Mouse (Mus musculus): ENCODE results near the gene Sec16a.

Sec16a gene

DNA sequence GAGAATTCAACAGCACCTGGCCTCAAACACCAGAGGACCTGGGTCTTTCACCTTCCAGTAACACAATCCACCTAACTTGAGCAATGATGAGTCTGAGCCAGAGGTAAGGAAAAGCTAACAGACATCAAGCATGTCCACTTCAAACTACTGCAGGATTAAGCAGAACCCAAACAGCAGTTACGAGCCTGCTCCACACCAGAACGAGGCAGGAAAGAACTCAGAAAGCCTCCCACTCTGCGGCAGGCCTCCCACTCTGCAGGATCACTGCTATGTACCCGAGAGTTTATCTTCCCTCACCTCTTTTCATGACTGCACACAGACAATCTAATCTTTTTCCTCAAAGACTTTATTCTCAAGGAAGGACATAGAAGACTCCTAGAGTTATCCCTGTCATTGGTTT, 7.8 kb downstream of the Sec16a start:
- DNase-seq = no peak

DNA sequence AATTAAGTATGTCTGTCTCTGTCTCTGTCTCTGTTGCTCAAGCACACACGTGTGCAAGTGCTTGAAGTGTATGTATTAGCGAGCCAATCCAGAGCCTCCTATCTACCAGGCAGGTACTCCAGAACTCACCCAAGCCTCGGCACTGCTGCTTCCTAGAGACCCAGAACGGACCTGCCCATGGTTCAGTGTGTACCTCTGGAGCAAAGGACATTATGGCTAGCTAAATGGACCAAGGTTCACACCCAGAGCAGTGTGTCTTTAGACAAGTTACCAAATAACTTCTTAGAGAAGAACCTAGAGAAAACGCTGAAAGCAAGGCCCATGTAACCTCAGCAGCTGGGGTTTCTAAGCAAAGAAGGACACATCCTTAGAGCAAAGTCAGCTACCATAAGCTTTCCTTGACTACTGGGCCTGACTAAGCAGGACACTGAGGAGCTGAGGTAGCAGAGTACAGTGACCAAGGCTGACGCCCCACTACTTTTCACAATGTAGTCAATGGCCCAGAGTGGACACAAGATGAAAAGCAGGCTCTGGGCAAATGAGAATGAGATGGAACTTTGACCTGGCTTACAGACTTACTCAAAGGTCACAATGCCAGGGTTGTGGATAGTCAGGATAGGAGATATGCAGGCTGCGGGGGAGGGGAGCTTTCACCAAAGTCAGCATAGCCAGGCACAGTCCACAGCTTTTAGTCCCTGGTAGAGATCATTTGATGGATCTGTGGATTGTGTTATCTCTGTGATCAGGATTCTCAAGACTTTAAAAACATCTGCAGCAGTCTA, 10.0 kb downstream of the Sec16a start:
- DNase-seq = no peak

DNA sequence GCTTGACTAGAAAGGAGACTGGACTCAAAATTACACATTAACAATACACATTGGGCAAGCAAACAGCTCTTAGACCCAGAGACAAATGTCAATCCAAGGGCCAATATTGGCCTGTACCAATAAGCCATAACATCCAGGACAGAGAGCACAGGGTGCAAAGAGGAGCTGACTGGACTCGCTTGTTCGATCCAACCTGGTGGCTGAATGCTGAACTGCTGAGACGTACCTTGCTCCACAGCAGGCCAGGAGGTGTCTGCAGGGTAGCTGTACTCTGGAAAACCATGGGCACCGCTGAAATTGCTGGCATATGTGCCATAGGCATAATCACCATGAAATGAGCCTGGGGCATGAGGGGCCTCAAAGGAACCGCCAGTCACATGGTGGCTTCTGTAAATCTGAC, 15.2 kb downstream of the Sec16a start:
- no peak for DNase-seq

- DNase-seq = no peak
Observed at GRCm38 (mm10) chr2:26424541-26424940, 20.5 kb downstream of the Sec16a start.

DNA sequence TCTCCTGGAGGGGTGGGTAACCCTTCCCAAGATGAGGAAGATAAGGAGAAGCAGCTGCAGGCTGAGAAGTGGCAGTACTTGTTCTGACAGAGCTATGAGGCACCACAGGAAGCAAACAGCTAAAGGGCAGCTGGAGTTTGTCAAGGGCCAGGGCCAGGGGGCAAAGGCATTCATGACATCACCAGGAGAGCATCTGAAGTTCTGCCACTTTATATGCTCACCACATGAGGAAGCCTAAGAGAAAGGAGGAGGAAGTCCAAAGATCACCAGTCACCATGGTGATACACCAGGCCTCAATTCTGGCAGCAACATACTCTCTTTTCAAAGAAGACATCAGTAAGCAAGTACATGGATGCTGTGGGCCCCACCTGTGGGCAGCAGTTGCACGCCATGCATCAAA, 21.9 kb downstream of the Sec16a start:
- no peak for DNase-seq

- no peak for DNase-seq
Observed at GRCm38 (mm10) chr2:26421969-26422368, 23.0 kb downstream of the Sec16a start.

DNA sequence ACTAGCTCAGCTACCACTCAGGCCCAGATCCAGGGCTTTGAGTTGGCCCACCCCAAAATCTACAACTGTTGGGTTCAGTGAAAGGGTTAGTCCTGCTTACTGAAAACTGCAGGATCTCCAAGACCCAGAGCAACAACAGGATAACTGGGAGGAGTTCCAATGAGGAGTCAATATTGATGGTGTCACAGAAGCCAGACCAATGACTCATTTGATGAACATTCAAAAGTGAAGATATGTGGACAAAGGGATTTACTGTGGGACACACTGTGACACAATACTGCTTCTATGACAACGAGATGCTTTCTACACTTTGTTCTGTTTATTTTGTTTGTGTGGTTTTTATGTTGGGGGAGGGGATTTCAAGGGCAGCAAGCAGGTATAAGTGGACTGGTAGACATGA, 26.9 kb downstream of the Sec16a start:
- no peak for DNase-seq

DNA sequence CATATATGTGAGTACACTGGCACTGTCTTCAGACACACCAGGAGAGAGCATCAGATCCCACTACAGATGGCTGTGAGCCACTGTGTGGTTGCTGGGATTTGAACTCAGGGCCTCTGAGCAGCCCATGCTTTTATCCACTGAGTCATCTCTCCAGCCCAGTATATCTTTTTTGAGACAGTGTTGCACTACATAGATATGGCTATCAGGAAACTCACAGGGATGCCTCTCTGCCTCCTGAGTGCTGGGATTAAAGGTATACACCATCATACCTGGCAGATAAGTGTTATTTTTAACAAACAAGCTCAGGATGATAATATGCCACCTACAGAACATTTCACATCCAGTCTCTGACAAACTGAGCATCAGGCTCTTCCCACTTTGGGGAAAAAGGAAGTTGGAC, 27.9 kb downstream of the Sec16a start:
- DNase-seq = no peak

GRCm38 (mm10) chr2:26410931-26411411, 34.0 kb downstream of the Sec16a start:
- DNase-seq = peak; percentile 55

GRCm38 (mm10) chr2:26410091-26410490, 34.9 kb downstream of the Sec16a start:
- DNase-seq = peak; percentile 65

DNA sequence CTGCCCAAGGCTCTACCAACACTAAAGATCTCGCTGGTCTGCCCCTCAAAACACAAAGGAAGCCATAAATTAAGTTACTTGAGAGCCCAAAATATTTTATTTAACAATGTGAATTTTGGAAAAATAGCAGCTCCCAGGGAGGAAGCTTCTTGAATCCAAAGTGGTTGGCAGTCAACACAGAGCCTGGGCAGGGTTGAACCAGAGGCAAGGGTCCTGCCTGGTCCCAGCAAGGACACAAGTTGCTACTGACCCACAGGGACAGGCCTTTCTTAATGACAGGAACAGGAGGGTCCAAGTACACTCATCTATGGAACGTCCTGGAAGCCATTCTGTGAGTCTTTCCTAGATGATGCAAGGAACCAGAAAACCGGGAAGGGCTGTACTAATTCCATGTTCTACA, 35.7 kb downstream of the Sec16a start:
- DNase-seq = no peak

DNA sequence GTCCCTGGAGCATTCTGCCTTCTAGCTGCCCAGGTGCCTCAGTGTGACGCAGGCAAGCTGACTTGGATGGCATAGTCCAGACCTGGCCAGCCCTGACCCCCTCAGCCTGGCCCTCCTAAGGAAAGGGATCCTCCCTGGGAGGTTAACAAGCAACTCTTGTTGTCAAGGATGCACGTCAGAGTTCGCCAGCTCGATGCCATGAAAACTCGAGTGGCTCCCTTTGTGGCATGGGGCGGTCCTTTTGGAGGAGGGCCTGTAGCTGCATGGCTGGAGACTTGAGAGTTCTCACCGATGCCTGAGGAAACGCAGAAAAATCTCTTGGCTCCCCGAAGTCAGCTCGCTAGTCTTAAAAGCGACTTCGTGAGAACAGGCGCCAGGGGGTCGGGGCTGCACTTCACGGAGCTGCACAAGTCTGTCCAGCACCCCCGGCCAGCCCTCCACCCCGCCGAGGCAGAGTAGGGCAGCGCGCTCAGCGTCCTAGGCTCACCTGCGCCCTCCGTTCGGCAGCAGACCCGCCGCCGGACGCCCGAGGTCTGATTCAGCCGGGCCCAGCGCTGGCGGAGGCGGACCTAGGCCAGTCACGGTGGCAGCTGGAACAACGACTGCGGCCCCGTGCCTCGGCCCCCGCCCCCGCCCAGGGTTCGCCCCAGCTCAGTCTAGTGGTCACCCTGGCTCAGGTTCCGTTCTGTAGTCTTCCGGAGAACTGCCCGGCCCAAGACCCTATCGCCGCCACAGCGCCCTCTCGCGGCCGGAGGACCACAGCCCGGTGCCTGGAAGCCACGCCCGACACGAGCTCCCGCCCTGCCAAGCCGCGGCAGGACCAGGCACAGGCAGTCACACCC, 36.3 kb downstream of the Sec16a start, which contains the start of gene Inpp5e:
Inpp5e (minus strand) TSS at position 689 of the 842 bp plus-strand sequence.
- peak; percentile 96 for DNase-seq

- DNase-seq = no peak
Observed at GRCm38 (mm10) chr2:26403306-26403705, 41.7 kb downstream of the Sec16a start.

- DNase-seq = peak; percentile 74
Observed at GRCm38 (mm10) chr2:26402265-26402664, 42.8 kb downstream of the Sec16a start.

GRCm38 (mm10) chr2:26401023-26401422, 44.0 kb downstream of the Sec16a start:
- DNase-seq = no peak

DNA sequence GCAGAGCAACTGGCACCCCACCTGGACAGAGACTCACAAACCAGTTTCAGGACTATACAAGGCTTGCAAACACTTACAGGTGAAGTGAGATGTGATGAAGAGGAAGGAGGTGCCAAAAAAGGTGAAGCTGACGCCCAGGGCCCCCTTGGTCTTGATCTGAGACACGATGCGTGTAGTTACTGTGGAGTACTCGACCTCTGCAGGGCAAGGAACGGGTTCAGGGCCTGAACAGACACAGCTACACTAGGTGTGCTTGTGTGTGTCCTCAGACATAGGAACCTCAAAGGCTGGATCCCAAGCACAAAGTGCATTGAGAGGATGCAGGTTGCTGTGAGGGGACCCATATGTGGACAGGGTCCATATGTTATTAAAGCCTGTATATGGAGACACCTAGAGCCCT, 44.7 kb downstream of the Sec16a start:
- DNase-seq = no peak

- no peak for DNase-seq
Observed at GRCm38 (mm10) chr2:26399647-26400046, 45.4 kb downstream of the Sec16a start.

DNA sequence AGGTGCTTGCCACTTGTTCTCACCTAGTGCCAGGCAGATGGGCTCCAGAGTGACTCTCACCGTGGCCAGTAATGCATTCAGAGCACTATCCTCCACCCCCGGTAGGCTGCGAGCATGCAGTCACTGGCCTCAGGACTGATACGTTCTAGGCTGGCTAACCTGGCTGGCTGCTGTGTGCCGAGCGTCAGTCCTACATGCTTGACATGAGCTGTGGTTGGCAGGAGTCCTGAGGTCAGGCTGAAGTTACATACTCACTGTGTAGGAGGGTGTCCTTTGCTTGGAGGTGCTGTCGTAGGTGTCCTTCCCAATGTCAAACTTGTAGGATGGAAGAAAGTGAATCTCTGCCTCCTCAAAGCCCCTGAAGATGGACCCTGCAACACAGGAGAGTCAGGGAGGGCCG, 46.0 kb downstream of the Sec16a start:
- no peak for DNase-seq

GRCm38 (mm10) chr2:26391617-26392016, 53.4 kb downstream of the Sec16a start:
- no peak for DNase-seq

DNA sequence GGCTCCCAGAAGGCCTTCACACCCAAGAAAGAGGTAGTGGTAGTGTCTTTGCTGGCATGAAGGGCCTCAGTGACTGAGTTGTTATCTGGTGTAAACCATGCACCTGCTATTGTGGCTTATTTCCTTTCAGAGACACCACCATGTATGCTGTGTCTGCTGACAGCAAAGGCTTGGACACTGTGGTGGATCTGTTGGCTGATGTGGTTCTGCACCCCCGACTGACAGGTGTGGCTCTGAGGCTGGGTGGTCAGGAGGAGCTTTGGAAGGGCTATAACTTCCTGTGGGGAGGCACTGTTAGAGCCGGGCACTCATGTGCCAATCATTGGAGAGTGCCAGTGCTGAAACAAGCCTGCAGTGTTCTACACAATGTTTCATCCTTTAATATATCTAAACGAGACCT, 54.1 kb downstream of the Sec16a start:
- no peak for DNase-seq

DNA sequence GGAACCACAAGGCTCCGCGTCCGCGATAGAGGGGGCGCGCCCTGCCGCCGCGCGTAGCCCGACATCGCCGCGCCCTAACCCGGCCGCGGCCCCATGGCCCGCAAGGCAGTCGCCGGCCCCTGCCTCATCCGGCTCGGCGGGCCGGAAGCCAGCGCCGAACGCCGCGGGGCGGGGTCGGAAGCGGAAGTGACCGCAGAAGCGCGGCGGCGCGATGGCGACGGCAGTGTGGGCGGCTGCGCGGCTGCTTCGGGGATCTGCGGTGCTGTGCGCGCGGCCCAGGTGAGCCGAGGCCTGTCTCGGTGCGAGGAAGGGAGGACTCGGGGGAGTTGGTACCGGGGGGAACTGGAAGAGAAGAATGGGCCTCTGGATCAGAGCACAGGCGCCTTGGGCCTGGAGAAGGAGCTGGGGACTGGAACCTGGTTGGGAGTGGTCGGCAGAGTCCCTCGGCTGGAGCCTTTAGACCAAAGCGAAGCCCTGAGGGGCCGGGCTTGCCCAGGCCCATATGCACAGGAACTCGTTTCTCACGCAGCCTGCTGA, 55.8 kb downstream of the Sec16a start, which contains the start of the genes Entr1 and Pmpca:
Entr1 (minus strand) TSS at position 163 of the 537 bp plus-strand sequence.
Pmpca (plus strand) TSS at position 186 of the 537 bp plus-strand sequence.
- peak; percentile 73 for DNase-seq

GRCm38 (mm10) chr2:26388682-26389153, 56.3 kb downstream of the Sec16a start:
- DNase-seq = no peak

GRCm38 (mm10) chr2:26387713-26388112, 57.3 kb downstream of the Sec16a start:
- no peak for DNase-seq
